Mouse (Mus musculus): ENCODE results near the gene Xrcc6. TPM values are rescaled to one million over a fixed set of nuclear protein-coding genes. Genes with fewer than 3 reads are reported as not detected.

The Xrcc6 gene
- 55.4 and 56.9 TPM in 2 replicates for polyA plus RNA-seq (2014; fragmentation: Nextera tagmentation; extraction: Ambion mirVana)

- peaks cover 10% of the 10 kb centered on the region; the same call in 1 of the 2 replicates for H3K4me1 ChIP-seq (ENCODE audit: control insufficient read depth, insufficient read depth, low read length)
Observed at GRCm38 (mm10) chr15:81987646-81988045, at the start of gene Xrcc6. TSS of gene Xrcc6 (plus strand) at chr15:81987835.

DNA sequence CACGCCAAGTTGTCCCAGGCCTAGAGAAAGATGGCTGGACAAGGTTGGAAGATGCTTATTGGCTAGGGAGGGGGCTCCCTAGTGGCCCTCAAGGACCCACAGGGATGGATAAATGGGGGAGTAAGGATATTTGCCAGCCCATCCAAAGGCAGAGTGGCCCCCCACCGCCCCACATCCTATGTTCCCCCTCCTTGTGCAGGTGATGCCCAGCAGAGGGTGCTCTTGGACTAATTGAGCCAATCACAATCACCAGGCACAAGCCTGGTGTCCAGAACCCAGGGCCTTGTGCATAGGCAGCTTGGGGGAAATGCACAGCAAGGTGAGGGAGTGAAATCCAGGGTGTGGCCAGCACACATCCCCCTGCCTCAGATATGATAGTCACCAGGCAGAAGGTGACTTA lies 49.4 kb upstream of the Xrcc6 start:
- 34% methylated on average over 2 of the region's 2 CpGs for WGBS
- peak overlapping the region; percentile 73 for H3K9ac ChIP-seq (ENCODE audit: low read length)
- H3K36me3 ChIP-seq (ENCODE audit: control insufficient read depth, insufficient read depth, low read length) = 0 out of 2 replicates have a peak, but pooled peaks cover 5% of the 10 kb centered on the region
- no peaks in the 10 kb centered on the region for H3K9me3 ChIP-seq (replicated peaks; ENCODE audit: control insufficient read depth, low read length)
- ATAC-seq (peak; percentile 40; the same call in 1 of the 2 replicates), DNase-seq (ENCODE audit: low spot score) (peak; percentile 64)
- H3K4me3 ChIP-seq (ENCODE audit: low read depth, low read length) = peak overlapping the region; percentile 50
- H3K27me3 ChIP-seq (replicated peaks; ENCODE audit: control insufficient read depth, insufficient read depth, low read length) = no peaks in the 10 kb centered on the region
- peaks cover 9% of the 10 kb centered on the region for H3K4me1 ChIP-seq (ENCODE audit: control insufficient read depth, insufficient read depth, low read length)
- peak overlapping the region; percentile 68 for H3K4me2 ChIP-seq (ENCODE audit: low read length)
- peak overlapping the region; percentile 86; the same call in 1 of the 2 replicates for H3K27ac ChIP-seq (ENCODE audit: low read depth, low read length)

More at GRCm38 (mm10) chr15:81987646-81988045, at the start of gene Xrcc6:
- Histone ChIP-seq H3K36me3 (ENCODE audit: control insufficient read depth, insufficient read depth, low read length) (peaks cover 3% of the 10 kb centered on the region), H3K4me2 (ENCODE audit: low read length) (no peak within 1 kb of the TSS), H3K27ac (ENCODE audit: low read depth, low read length) (no peak within 1 kb of the TSS), H3K9me3 (replicated peaks; ENCODE audit: control insufficient read depth, low read length) (no peaks in the 10 kb centered on the region), H3K9ac (ENCODE audit: low read length) (no peak within 1 kb of the TSS), H3K4me3 (ENCODE audit: low read depth, low read length) (no peak within 1 kb of the TSS), H3K27me3 (replicated peaks; ENCODE audit: control insufficient read depth, insufficient read depth, low read length) (no peaks in the 10 kb centered on the region)
- ATAC-seq (no peak), DNase-seq (ENCODE audit: low spot score) (no peak)
- WGBS = 74% methylated on average over 3 of the region's 3 CpGs

DNA sequence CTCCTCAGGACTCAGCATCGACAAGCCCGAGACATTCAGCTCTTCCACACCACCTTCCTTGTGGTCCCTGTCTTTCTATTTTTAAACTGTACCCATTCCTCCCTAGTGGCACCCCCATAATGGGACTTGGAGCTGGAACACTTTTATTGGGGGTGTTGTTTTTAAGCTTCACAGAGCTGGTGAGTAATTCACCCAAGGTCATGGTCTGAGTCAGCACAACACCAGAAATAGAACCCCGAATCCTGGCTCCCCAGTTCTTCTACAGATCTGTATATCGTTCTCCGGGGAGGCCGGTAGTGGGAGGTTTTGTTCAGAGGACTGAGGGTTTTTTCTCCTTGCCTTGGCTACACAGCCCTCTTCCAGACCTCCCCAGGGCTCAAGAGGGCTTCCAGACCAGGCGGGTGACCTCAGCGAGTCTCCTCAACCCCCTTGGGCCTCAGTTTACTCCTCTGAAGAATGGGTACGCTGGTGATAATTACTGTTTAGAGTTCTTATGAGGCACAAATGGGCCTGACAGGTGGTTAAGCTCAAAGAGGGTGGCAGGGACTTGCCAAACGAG lies 48.4 kb upstream of the Xrcc6 start:
- H3K9me3 ChIP-seq (replicated peaks; ENCODE audit: control insufficient read depth, low read length) = no peaks in the 10 kb centered on the region
- DNase-seq (ENCODE audit: low spot score) = no peak
- H3K27me3 ChIP-seq (replicated peaks; ENCODE audit: control insufficient read depth, insufficient read depth, low read length) = no peaks in the 10 kb centered on the region
- H3K9ac ChIP-seq (ENCODE audit: low read length) = no peak overlapping the region
- WGBS = 87% methylated on average over 10 of the region's 10 CpGs
- peaks cover 9% of the 10 kb centered on the region for H3K4me1 ChIP-seq (ENCODE audit: control insufficient read depth, insufficient read depth, low read length)
- H3K4me3 ChIP-seq (ENCODE audit: low read depth, low read length) = no peak overlapping the region
- no peak for ATAC-seq
- no peak overlapping the region for H3K27ac ChIP-seq (ENCODE audit: low read depth, low read length)
- 0 out of 2 replicates have a peak, but pooled peaks cover 5% of the 10 kb centered on the region for H3K36me3 ChIP-seq (ENCODE audit: control insufficient read depth, insufficient read depth, low read length)
- H3K4me2 ChIP-seq (ENCODE audit: low read length) = no peak overlapping the region

GRCm38 (mm10) chr15:81939774-81940173 lies 47.9 kb upstream of the Xrcc6 start:
- Histone ChIP-seq H3K4me2 (ENCODE audit: low read length) (no peak overlapping the region), H3K9ac (ENCODE audit: low read length) (no peak overlapping the region), H3K9me3 (replicated peaks; ENCODE audit: control insufficient read depth, low read length) (no peaks in the 10 kb centered on the region), H3K36me3 (ENCODE audit: control insufficient read depth, insufficient read depth, low read length) (0 out of 2 replicates have a peak, but pooled peaks cover 5% of the 10 kb centered on the region), H3K4me1 (ENCODE audit: control insufficient read depth, insufficient read depth, low read length) (peaks cover 9% of the 10 kb centered on the region), H3K27ac (ENCODE audit: low read depth, low read length) (no peak overlapping the region), H3K27me3 (replicated peaks; ENCODE audit: control insufficient read depth, insufficient read depth, low read length) (no peaks in the 10 kb centered on the region), H3K4me3 (ENCODE audit: low read depth, low read length) (no peak overlapping the region)
- no peak for DNase-seq (ENCODE audit: low spot score)
- no peak for ATAC-seq
- 95% methylated on average over 4 of the region's 4 CpGs for WGBS

DNA sequence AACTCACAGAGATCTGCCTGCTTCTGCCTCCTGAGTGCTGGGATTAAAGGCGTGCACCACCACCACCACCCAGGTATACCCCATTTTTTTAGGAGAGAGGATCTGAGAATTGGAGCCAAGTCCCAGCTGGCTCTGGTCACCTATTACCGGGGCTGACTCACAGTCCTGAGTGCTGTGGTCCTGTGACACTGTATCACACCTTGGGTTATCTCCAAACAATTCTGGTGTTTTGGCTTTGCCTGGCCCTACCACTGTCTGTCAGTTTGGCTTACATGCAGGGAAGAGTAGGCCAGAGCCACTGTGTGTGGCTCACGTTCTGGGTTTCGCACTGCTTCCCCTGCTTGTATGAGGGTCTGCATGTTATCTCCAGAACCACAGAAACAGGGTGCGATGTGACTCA lies 47.4 kb upstream of the Xrcc6 start:
- Histone ChIP-seq H3K9me3 (replicated peaks; ENCODE audit: control insufficient read depth, low read length) (no peaks in the 10 kb centered on the region), H3K36me3 (ENCODE audit: control insufficient read depth, insufficient read depth, low read length) (0 out of 2 replicates have a peak, but pooled peaks cover 5% of the 10 kb centered on the region), H3K27ac (ENCODE audit: low read depth, low read length) (no peak overlapping the region), H3K27me3 (replicated peaks; ENCODE audit: control insufficient read depth, insufficient read depth, low read length) (no peaks in the 10 kb centered on the region), H3K4me3 (ENCODE audit: low read depth, low read length) (no peak overlapping the region), H3K4me1 (ENCODE audit: control insufficient read depth, insufficient read depth, low read length) (peaks cover 9% of the 10 kb centered on the region), H3K4me2 (ENCODE audit: low read length) (no peak overlapping the region), H3K9ac (ENCODE audit: low read length) (no peak overlapping the region)
- DNase-seq (ENCODE audit: low spot score) (no peak), ATAC-seq (no peak)
- whole genome bisulfite sequencing = 90% methylated on average over 5 of the region's 5 CpGs

GRCm38 (mm10) chr15:81941010-81941409 lies 46.6 kb upstream of the Xrcc6 start:
- no peak overlapping the region for H3K9ac ChIP-seq (ENCODE audit: low read length)
- DNase-seq (ENCODE audit: low spot score) (no peak), ATAC-seq (no peak)
- no peak overlapping the region for H3K27ac ChIP-seq (ENCODE audit: low read depth, low read length)
- H3K4me2 ChIP-seq (ENCODE audit: low read length) = no peak overlapping the region
- no peak overlapping the region for H3K4me3 ChIP-seq (ENCODE audit: low read depth, low read length)
- peaks cover 9% of the 10 kb centered on the region for H3K4me1 ChIP-seq (ENCODE audit: control insufficient read depth, insufficient read depth, low read length)
- H3K27me3 ChIP-seq (replicated peaks; ENCODE audit: control insufficient read depth, insufficient read depth, low read length) = no peaks in the 10 kb centered on the region
- no peaks in the 10 kb centered on the region for H3K9me3 ChIP-seq (replicated peaks; ENCODE audit: control insufficient read depth, low read length)
- H3K36me3 ChIP-seq (ENCODE audit: control insufficient read depth, insufficient read depth, low read length) = 0 out of 2 replicates have a peak, but pooled peaks cover 5% of the 10 kb centered on the region
- 96% methylated on average over 2 of the region's 2 CpGs for WGBS

DNA sequence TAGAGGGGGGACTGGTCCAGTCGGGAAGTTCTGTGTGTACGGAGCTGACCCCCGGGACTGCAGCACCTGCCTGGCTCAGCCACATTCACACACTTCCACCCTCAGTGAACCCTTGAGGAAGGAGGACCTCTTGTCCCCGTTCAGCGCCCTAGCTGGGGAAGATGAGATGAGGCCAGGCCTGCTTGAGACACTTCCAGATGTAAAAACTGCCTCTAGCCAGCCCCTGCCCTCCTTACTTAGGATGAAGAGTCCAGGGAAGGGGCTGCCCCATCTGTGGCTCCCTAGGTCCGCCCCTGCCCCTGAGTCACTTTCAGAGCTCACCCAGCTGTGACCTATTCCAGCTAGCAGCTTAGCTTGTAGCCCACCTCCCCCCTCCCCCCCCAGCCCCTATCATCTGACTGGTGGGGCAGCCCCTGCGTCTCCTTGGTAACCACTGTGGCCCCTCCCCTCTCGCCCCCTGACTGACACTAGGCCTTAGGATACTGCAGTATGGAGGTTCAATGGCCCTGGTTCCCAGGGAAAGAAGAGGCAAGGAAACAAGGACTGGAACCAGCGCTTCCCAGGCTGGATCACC lies 44.4 kb upstream of the Xrcc6 start:
- no peak for ATAC-seq
- Histone ChIP-seq H3K27me3 (replicated peaks; ENCODE audit: control insufficient read depth, insufficient read depth, low read length) (no peaks in the 10 kb centered on the region), H3K4me2 (ENCODE audit: low read length) (no peak overlapping the region), H3K9me3 (replicated peaks; ENCODE audit: control insufficient read depth, low read length) (no peaks in the 10 kb centered on the region), H3K4me3 (ENCODE audit: low read depth, low read length) (no peak overlapping the region), H3K36me3 (ENCODE audit: control insufficient read depth, insufficient read depth, low read length) (0 out of 2 replicates have a peak, but pooled peaks cover 5% of the 10 kb centered on the region), H3K9ac (ENCODE audit: low read length) (no peak overlapping the region), H3K27ac (ENCODE audit: low read depth, low read length) (no peak overlapping the region), H3K4me1 (ENCODE audit: control insufficient read depth, insufficient read depth, low read length) (no peaks in the 10 kb centered on the region)
- WGBS = 11% methylated on average over 9 of the region's 9 CpGs
- DNase-seq (ENCODE audit: low spot score) = no peak

GRCm38 (mm10) chr15:81949076-81949475 lies 38.6 kb upstream of the Xrcc6 start:
- Histone ChIP-seq H3K4me2 (ENCODE audit: low read length) (no peak overlapping the region), H3K27ac (ENCODE audit: low read depth, low read length) (no peak overlapping the region), H3K4me3 (ENCODE audit: low read depth, low read length) (no peak overlapping the region), H3K9me3 (replicated peaks; ENCODE audit: control insufficient read depth, low read length) (no peaks in the 10 kb centered on the region), H3K9ac (ENCODE audit: low read length) (no peak overlapping the region), H3K4me1 (ENCODE audit: control insufficient read depth, insufficient read depth, low read length) (no peaks in the 10 kb centered on the region), H3K27me3 (replicated peaks; ENCODE audit: control insufficient read depth, insufficient read depth, low read length) (no peaks in the 10 kb centered on the region), H3K36me3 (ENCODE audit: control insufficient read depth, insufficient read depth, low read length) (peaks cover 35% of the 10 kb centered on the region)
- ATAC-seq (no peak), DNase-seq (ENCODE audit: low spot score) (no peak)
- 85% methylated on average over 10 of the region's 10 CpGs for WGBS

- DNase-seq (ENCODE audit: low spot score) (no peak), ATAC-seq (no peak)
- Histone ChIP-seq H3K36me3 (ENCODE audit: control insufficient read depth, insufficient read depth, low read length) (peaks cover 40% of the 10 kb centered on the region), H3K9ac (ENCODE audit: low read length) (no peak overlapping the region), H3K27me3 (replicated peaks; ENCODE audit: control insufficient read depth, insufficient read depth, low read length) (no peaks in the 10 kb centered on the region), H3K4me3 (ENCODE audit: low read depth, low read length) (no peak overlapping the region), H3K4me2 (ENCODE audit: low read length) (no peak overlapping the region), H3K27ac (ENCODE audit: low read depth, low read length) (no peak overlapping the region), H3K9me3 (replicated peaks; ENCODE audit: control insufficient read depth, low read length) (no peaks in the 10 kb centered on the region), H3K4me1 (ENCODE audit: control insufficient read depth, insufficient read depth, low read length) (no peaks in the 10 kb centered on the region)
- 76% methylated on average over 11 of the region's 11 CpGs for WGBS
Observed at GRCm38 (mm10) chr15:81949476-81950131, 38.0 kb upstream of the Xrcc6 start.

Measured in forebrain, embryonic 14.5 days (tissue).